Mouse (Mus musculus) adrenal gland, postnatal 10 days (tissue): ENCODE measurements at regions not wholly inside any gene's neighbourhood (a gene's known extent, or its start where the extent isn't known, plus 50 kb on each side); places are given as distances from the start of the nearest gene placed in this dataset.

Experiments used
- DNase-seq: peaks from one replicate; pipeline ENCODE4 v3.0.0; 2021; ENCODE audit warnings: mixed read lengths

DNA sequence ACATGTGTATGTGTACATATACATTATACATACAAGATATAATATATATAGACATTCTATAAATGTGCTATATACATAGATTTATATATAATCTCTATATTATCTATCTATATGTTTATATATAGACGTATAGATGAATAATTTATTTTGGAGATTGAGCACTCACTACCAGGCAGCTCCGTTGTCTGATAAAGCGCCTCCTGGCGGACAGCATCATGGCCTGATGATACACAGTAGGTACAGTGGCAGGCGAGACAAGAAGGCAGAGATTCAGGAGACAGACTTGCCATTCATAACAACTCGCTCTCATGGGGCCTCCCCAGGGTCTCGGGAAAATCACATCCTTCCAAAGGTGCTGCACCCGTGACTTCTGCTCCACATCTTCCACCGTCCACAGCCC, 101.4 kb upstream of the A530016L24Rik start:
- DNase-seq = no peak

DNA sequence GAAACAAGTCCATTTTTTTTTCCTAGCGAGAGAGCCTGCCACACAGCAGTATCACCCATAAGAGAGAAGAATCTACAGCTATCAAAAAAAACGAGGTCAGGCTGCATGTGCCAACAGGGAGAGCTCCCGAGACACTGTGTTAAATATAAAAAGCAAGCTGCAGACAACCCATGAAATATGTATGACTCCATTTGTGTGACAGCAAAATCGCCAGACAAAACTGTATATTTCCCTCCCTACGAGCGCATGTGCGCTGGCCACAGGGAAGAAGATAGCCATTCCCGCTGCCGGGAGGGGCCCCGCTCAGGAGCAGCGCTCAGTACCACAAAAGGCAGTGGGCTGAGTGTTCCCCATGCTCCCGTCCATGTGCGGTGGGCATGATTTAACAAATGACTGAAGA, 93.3 kb upstream of the A530016L24Rik start:
- DNase-seq = no peak

DNA sequence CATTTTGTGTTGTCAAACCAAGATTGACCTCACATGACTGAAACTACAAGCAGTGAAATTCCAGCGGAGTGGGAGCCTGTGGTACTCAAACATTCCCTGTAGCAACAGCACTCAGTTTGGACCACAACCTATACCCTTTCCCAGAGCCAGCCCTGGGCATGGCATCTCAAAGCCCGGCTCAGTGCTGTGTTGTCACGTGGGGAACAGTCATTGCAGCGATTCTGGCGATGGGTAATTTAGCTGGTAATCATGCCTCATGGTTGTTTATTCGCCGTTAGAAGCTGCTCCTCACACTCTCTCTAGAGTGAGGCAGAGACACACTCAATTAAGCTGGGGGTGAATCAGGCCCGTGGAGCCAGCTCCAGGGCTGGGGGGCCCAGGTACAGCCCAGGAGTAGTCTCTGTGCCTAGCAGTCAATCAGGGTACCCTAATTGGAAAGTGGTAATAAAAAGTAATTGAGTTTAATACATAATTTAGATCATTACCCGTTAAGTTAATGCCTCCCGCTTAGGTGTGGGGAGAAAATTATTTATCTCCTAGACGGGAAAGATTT, 85.5 kb upstream of the A530016L24Rik start:
- no peak for DNase-seq

DNA sequence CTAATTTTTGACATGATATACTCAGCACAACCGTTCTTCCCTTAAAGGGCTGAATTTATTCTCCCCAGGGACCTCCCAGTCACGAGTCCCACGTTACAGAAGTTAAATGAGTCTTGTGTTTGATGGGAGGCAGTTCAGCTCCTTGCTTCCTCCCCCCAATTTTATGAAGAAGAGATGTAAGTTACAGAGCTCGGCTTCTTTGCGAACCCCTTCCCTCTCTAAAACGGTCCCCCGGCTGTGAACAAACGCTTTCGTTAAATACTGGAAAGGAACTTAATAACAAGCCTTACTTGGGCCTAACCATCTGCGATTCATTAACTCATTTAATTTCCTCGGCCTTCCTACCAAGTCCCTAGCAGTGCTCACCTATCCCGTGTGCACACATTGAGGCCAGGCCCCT, 84.9 kb upstream of the A530016L24Rik start:
- no peak for DNase-seq

DNA sequence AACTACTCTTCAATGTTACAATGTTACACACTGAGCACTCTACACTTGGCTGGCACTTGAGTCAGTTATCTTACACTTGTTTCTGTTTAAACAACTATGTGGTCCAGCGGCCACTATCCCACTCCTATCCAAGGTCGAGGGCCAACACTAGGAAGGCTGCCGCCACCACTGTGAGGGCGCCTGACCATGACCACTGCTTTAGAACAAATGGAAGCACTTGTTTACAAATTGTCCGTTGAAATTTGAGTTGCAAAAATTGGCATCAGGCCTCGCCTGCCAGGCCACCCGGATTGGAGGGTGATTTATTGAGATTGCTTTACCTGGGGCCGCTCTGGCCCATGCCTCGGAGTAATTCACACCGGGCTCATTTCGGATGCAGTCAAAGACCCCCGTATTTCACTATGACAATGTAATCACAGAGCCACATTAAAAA, 83.5 kb upstream of the A530016L24Rik start:
- no peak for DNase-seq

DNA sequence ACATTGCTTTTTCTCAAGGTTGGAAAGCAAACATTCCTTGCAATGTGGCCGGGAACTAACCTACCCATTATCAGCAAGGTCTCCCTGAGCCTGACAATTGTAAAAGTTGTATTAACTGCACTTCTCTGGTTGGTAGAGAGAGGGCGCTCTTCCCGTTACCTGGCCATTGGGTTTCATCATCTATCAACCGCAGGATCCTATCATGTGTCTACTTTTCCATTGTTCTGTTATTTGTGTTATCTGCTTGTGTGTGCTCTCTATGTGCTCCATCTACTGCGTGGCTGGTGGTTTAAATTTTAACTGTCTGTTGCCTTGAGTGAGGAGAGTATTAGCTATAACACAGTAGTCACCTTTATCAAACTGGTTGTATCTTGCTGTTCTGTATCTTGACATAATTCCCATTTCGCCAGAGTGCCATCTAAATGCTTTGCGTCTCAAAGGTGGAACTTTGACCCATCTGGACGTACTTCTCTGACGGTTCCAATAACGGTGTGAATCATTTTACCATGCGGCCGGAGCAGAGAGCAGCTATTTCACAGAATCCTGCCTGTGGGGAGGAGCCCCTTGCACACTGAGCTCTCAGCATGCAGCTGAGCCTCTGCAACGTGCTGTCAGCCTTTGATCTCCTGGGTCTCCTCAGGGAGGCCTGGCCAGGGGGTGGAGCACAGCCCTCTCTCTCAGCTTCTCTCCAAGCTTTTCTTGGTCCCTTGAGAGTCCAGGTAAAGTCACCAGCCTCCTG, 77.5 kb upstream of the A530016L24Rik start:
- DNase-seq = no peak

DNA sequence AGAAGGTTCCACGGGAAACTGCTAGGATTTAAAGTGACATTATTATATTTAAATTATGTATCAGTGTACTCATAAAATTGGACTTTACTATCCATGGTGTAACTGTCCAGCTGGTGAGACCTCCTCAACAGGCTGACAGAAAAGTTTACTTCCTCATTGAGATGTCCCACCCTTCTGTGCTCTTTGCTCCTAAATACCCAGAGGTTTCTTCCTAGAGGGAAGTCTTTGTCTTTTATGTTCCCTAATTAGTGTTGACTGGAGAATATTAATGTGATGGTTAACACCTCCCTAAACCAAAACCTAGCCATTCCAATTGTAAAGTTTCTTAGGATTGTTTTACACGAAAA, 76.9 kb upstream of the A530016L24Rik start:
- DNase-seq = no peak

DNA sequence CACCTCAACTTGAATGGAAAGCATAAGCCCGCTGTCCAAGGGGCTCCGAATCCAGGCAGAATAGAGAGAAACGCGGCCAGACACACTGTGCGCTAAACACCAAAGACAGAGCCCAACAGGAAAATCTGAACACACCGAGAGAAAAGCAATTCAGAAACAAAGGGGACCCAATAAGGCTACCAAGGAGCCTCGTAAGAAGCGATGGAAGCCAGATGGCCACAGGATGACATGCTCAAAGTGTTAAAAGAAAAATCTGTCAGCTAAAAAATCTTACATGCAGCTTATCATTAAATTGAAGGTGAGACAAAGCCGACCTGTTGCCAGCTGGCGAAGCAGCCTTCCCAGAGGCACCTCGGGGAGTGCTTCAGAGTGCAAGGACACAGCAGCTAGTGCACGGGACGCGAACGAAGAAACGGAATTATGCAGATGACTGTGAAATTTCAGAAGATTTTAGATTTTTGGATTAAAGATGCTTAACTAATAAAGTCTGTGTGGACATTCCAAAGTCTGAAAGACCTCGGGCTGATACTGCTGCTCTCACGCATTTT, 73.2 kb upstream of the A530016L24Rik start:
- DNase-seq = no peak

DNA sequence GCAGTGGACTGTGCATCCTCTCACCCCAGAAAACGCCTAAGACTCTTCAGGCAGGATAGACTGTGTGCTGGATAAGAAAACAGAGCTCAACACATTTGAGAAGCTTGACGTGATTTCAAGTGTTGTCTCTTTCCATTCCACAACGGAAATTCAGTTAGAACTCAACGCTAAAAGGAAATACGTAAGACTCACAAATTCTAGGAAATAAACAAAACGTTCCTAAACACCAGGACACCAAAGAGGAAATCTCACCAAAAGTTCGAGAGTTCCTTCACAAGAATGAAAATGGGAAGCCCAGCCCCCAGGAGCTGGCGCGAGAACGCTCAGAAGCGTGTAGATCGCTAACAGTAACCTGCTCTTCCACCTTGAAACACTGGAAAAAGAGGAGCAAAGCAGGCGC, 72.7 kb upstream of the A530016L24Rik start:
- no peak for DNase-seq

DNA sequence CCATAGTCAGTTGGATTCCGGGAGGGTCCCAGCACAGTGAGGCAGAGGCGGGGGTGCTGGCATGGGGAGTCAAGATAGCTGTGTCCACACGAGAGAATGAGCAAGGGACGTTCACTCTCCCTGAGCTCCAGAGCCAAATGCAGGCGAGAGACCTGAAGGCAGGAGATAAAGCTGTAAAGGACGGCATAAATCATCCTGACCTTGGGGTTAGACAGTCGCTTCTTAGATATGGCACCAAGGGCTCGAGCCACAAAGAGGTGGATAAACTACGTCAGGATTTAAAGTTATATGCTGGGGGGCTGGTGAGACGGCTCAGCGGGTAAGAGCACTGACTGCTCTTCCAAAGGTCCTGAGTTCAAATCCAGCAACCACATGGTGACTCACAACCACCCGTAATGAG, 70.6 kb upstream of the A530016L24Rik start:
- DNase-seq = peak; percentile 40

DNA sequence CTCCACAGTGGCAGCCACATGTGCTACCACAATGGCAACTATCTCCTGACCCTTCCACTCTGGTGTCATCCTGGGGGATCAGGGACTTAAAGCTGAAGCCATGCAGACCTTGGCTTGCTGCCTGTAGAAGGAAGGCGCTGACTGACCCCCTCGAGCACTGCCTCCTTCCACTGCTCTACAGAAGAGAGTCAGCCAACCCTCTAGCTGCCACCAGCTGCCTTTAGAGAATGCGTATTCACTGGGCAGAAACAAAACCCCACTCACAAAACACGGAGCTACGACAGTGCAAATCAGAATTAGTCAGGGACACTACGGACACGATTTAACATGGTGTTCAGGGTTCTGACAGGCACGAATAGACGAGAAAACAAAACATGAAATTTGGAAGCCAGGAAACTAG, 67.1 kb upstream of the A530016L24Rik start:
- no peak for DNase-seq

DNA sequence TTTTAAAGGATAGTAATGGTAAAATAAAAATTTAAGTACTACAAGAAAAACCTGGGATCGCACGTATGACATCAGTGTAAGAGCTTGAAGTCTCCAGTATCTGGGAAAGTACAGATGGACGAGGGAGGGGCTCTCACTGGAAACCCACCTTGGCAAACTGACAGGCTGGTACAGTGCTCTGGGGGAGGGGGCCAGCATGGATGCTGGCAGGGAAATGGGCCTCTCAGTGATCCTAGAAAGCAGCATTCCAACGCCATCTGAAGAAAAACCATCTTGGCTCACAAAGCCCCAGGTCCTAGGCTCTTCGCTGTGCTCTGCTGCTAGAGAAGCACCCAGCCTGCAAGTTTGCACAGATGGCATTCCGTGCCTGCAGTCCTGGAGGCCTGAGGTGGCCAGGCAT, 65.1 kb upstream of the A530016L24Rik start:
- DNase-seq = no peak

DNA sequence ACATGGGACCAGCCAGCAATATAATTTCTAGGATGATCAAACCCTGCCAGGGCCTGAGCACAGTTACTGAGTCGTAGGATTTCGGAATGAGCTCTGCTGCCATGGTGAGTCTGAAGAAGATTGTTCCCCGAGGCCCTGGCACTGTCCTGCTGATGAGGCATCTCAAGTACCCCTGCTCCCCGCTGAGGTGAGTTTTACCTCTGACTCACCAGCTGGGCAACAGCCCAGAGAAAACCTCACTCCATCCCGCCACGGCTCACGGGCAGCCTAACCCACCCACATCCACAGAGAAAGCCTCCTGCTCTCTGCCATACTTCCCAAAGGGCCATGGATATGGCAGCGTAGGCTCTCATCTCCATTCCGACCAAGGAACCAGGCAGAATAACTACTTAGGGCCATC, 62.6 kb upstream of the A530016L24Rik start:
- no peak for DNase-seq

DNA sequence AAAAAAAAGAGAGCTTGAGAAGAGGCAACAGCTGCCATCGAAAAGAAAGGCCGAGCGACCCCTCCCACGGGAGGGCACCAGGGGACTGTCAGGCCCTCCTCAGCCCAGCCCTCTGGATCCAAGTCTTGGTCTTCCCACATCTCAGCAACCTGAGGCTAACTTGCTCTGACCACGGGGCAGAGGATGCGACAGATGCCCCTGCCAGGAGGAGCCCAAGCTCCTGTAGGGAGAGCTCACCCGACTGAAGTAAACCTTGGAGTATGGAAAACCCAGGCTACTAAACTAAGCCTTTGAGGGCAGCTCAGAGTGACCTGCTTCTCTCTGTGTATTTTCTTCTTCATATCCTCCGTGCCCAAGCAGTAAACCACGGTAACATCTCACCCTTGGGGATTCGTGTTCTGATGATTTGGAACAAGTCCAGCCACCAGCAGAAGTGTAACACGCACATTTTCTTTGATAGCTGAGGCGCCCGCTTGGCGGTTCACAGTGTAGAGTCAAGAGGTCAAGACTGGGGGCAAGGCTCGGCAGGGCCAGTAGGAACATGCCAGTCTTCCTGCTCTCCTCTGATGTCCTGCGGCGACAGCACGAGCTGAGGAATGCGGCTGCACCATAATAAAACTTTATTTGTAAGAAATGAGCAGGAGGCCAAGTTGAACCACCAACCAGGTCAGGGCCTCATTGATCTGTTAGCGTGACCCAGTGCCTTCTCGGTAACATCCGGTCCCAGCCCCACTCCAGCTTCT, 59.0 kb upstream of the A530016L24Rik start:
- DNase-seq = no peak

DNA sequence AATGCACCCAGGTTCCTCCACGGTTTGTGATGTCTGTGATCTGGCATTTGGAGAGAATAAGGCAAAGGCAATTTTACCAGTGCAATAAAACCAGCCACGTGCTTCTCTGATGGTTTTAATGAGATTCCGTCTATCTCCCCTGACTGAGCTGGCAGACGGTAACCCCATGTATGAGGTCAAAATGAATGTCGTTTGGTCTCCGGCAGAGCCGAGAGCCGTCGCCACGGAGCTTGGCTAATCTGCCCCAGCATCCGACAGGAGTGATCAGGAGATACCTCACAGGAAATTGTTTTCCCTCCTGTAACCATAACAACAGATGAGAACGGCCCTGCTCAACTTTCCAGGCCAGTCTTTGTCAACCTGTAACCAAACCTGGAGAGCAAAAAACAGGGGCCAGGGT, 55.9 kb upstream of the A530016L24Rik start:
- DNase-seq = no peak

DNA sequence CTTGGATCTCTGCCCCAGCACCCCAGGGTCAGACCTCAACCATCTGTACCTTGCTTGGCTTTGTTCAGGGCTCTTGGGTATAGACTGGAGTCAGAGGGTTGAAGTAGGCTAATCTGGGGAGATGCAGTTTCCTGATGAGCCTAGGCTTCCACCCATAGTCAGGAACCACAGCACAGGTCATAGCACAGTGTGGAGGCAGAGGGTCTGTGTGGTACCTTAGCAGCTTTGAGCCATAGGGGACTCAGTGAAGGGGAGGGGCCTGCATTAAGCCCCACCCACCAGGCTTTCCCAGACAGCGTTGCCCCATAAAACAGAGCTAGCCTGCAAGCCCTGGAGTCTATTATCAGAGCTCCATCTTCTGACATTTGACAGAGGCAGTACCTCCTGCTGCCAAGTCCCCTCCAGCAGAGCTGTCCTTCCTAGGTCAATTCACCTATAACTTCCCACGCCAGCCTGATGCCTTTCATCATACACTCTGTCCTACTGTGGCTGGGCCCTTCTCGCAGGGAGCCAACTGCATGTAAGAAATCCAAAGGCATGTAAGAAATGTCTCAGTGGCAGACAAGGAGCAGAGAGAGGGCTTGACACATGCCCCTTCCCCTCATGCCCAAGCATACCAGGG, 54.5 kb upstream of the A530016L24Rik start:
- no peak for DNase-seq

DNA sequence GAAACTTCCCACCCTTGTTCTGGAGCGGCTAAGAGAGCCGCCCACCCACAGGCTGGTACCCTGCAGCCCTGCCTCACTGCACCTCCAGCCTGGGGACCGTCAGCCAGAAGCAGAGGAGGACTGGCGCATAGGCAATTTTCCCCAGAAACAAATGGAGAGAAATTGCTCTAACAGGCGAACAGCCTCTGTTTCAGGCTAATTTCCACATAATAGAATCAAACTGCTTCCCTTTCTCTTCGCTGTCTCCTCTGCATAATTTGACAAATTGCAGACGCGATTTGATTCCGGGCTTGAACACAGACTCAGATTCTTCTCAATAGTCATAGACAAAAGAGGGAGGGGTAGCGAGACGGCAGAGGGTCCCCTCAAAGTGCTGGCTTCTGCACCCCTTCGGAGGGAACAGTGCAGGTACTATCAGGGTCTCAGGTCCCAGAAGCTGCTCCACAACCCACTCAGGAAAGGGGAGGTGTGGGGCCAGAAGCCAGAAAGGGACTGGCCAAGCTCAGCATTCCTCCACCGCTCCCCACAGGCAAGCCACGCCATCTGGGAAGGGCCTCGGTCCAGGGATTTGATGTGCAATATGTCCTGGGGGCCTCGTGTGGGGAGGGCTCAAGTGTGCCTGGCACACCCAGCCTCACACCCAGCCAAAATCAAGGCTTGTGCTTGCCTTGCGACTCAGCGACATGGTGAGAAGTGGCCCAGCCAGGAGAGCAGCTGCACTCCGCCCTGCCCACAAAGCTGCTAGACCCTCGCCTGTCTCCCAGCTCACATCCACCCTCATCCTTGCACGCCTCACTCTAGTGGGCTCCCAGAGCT, 53.7 kb upstream of the A530016L24Rik start:
- DNase-seq = peak; percentile 35

DNA sequence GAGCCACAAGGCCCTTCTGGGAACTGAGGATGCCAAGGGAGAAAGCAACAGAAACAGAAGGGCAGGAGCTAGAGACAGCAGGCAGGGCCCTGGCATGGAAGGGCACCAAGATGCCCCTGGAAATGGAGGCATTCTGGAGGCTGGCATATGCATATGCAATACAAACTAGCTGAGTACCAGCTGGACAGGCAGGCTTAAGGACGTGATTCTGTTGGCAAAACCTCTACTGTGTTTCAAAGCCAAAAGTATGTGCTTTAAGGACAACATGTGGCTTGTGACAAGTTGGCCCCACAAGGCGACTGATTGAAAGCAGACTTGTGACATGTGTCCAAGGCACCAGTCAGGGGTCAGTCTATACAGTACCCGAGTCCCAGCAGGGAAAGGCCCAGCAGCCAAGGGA, 52.2 kb upstream of the A530016L24Rik start:
- DNase-seq = peak; percentile 15

DNA sequence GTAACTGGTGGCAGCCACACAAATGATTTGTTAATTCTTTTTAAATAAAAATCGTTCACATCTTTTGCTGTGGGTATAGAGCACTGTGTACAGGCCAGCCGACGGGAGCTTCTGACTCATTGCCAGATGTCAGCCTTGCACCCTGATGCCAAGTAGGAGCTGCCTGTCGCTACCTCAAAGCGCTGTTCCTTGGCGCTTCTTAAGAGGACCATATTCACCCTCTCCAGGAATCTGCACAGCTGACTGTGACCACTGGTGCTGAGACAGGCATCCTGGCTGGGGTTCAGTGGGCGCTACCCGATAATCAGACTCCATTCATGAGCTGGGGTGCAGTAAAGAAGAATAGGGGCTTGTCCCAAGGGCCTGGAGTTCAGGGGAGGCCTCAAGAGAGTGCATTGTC, 51.0 kb upstream of the A530016L24Rik start:
- DNase-seq = no peak
